23 mouse cellular contexts compared by ENCODE assay signal in the genomic region with DNA sequence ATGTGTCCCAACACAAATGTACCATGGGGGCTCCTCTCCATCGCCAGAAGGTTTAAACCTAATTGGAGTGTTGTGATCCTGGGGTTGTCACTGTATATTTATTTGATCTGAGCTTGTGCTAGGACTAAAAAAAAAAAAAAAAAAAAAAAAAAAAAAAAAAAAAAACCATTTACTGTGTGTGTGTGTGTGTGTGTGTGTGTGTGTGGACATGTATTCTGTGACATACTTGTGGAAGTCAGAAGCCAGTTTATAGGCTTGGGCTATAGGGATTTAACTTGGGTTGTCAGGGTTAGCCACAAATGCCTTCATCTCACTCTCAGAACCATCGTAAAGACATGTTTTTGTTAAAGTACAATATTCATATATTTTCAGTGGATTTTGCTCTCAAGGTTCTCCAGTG. TPM values are rescaled to one million over a fixed set of nuclear protein-coding genes. Genes with fewer than 3 reads are reported as not detected.
DNase-seq lines count a peak whose midpoint lies in the region; ATAC-seq and TF ChIP-seq lines count a peak whose summit lies in the region.
"Had no signal": no experiment of that assay in that cellular context is flagged by ENCODE, and none has a peak within 500 bp of the region (broad histone marks: within the 10 kb centered on the region; RNA-seq: fewer than 3 reads in every experiment).

No protein-coding gene starts in this region.

- no peak for TF ChIP-seq CTCF in CH12.LX (conservative IDR thresholded peaks at IDR 0.05 in 1 of 2, IDR thresholded peaks at IDR 0.05 in 1 of 2; ENCODE audit: low read depth in 2 of 2, low read length in 2 of 2)
- TF ChIP-seq CTCF in MEL (IDR thresholded peaks at IDR 0.05 in 2 of 3, conservative IDR thresholded peaks at IDR 0.05 in 1 of 3; ENCODE audit: control insufficient read depth in 1 of 3, insufficient read depth in 1 of 3, low read depth in 2 of 3, low read length in 3 of 3, poor library complexity in 1 of 3, severe bottlenecking in 1 of 3) = no peak

- peaks cover 0 to 20% of the 10 kb centered on the region in 2 experiments for H3K36me3 ChIP-seq in CH12.LX (replicated peaks in 1 of 2; ENCODE audit: control insufficient read depth in 1 of 2, insufficient read depth in 1 of 2, low read length in 1 of 2)
- H3K36me3 ChIP-seq in ES-E14 (ENCODE audit: control insufficient read depth, insufficient read depth, low read length, poor library complexity, severe bottlenecking) = no peaks in the 10 kb centered on the region; the same call in 1 of the 2 replicates
- peaks cover 0 to 8% of the 10 kb centered on the region in 2 experiments; a peak in 2 of 4 replicates for H3K36me3 ChIP-seq in MEL (ENCODE audit: control insufficient read depth in 1 of 2, insufficient read depth in 2 of 2, low read length in 2 of 2)
- H3K36me3 ChIP-seq: G1E had no signal

- H3K27me3 ChIP-seq in CH12.LX (replicated peaks) (no peaks in the 10 kb centered on the region), MEL (ENCODE audit: control insufficient read depth in 1 of 2, insufficient read depth in 2 of 2, low read length in 2 of 2) (no peaks in the 10 kb centered on the region)

- no peaks in the 10 kb centered on the region for H3K9me3 ChIP-seq in CH12.LX (replicated peaks; ENCODE audit: low read length)
- no peaks in the 10 kb centered on the region for H3K9me3 ChIP-seq in ES-E14 (ENCODE audit: control insufficient read depth, insufficient read depth, low read depth, low read length)
- H3K9me3 ChIP-seq in MEL (replicated peaks; ENCODE audit: insufficient read depth, low read length) = no peaks in the 10 kb centered on the region
- H3K9me3 ChIP-seq: G1E had no signal

- H3K4me2 ChIP-seq in CH12.LX (ENCODE audit: insufficient read depth, low read depth, poor library complexity, severe bottlenecking) = no peak overlapping the region

- TF ChIP-seq POLR2A in CH12.LX (IDR thresholded peaks at IDR 0.05; ENCODE audit: low read depth, low read length) (no peak), MEL (IDR thresholded peaks at IDR 0.05; ENCODE audit: control insufficient read depth in 1 of 2, insufficient read depth in 1 of 2, low read depth in 1 of 2, low read length in 2 of 2, poor library complexity in 1 of 2) (no peak)

- H3K9ac ChIP-seq in CH12.LX (ENCODE audit: insufficient read depth, low read depth) (no peak overlapping the region), ES-E14 (ENCODE audit: insufficient read depth, low read depth, low read length, poor library complexity, severe bottlenecking) (no peak overlapping the region), MEL (ENCODE audit: control insufficient read depth, low read depth, low read length, poor library complexity, severe bottlenecking) (no peak overlapping the region)

- H3K4me3 ChIP-seq in CH12.LX (replicated peaks in 1 of 3; ENCODE audit: low read depth in 2 of 3, low read length in 2 of 3, poor library complexity in 1 of 3) (no peak overlapping the region), ES-E14 (ENCODE audit: insufficient read depth in 1 of 2, low read depth in 1 of 2, low read length in 2 of 2, poor library complexity in 1 of 2, severe bottlenecking in 1 of 2) (no peak overlapping the region), MEL (ENCODE audit: control insufficient read depth in 1 of 2, insufficient read depth in 1 of 2, low read depth in 2 of 2, low read length in 2 of 2) (no peak overlapping the region)

- TF ChIP-seq RAD21 in CH12.LX (IDR thresholded peaks at IDR 0.05; ENCODE audit: low read depth, low read length) = no peak
- TF ChIP-seq RAD21 in MEL (IDR thresholded peaks at IDR 0.05; ENCODE audit: low read depth, low read length) = no peak

- H3K4me1 ChIP-seq in CH12.LX (ENCODE audit: control insufficient read depth in 1 of 2, insufficient read depth in 2 of 2) (peaks cover 5 to 12% of the 10 kb centered on the region in 2 experiments; a peak in 3 of 4 replicates), ES-E14 (ENCODE audit: control insufficient read depth in 2 of 2, insufficient read depth in 2 of 2, low read length in 2 of 2, poor library complexity in 1 of 2) (no peaks in the 10 kb centered on the region), MEL (ENCODE audit: control insufficient read depth in 1 of 2, insufficient read depth in 2 of 2, low read length in 2 of 2) (peaks cover 0 to 10% of the 10 kb centered on the region in 2 experiments; a peak in 3 of 4 replicates)

- no peak for DNase-seq in CH12.LX (ENCODE audit: extremely low read depth)
- DNase-seq in ES-E14 (ENCODE audit: low read depth, low spot score) = no peak
- DNase-seq in MEL (ENCODE audit: low read depth, low spot score) = no peak
- DNase-seq in urinary bladder, postnatal 10 days (ENCODE audit: low spot score) = no peak
- DNase-seq: adrenal gland, adult 2 months; adrenal gland, adult 8-10 months; adrenal gland, postnatal 10 days; adrenal gland, postnatal 14 days; adrenal gland, postnatal 25 days; adrenal gland, postnatal 36 days; B cell, adult 2 months; cerebellum, adult 11 months; cerebellum, adult 11-12 months; cerebellum, adult 18-20 months; cerebellum, adult 2 months; cerebellum, adult 8-10 months; cerebellum, adult 9-10 months; cerebellum, adult 9-11 months had no signal

- no peak for ATAC-seq in granulocyte monocyte progenitor cell, adult 5-6 weeks (replicated peaks; ENCODE audit: poor library complexity, severe bottlenecking)
- no peak for ATAC-seq in activated CD4-positive, CD25-positive, alpha-beta regulatory T cell, adult 4 months
- ATAC-seq: CD4-positive, CD25-positive, alpha-beta regulatory T cell, adult 4 months; Patski had no signal

- H3K79me2 ChIP-seq in CH12.LX (replicated peaks; ENCODE audit: control insufficient read depth, extremely low read depth, insufficient read depth, poor library complexity, severe bottlenecking) (no peaks in the 10 kb centered on the region; the same call in 1 of the 2 replicates), MEL (ENCODE audit: control insufficient read depth, insufficient read depth, low read length, poor library complexity) (peaks cover 9% of the 10 kb centered on the region)

- dilution Hi-C loops in CH12.LX (cut with MboI; ENCODE audit: extremely low pct_ligation_motif_present, extremely low pct_unique_long_range_greater_than_20kb, low sequenced_read_pairs) = loop anchor here (25.0 kb wide), 1 partner anchor 257 kb away; no protein-coding TSS in a partner anchor

- in situ Hi-C loops in CH12.LX (cut with MboI; ENCODE audit: low pct_ligation_motif_present, low pct_unique_long_range_greater_than_20kb, low sequenced_read_pairs) = no loop called here
- in situ Hi-C loops in ES-E14 (cut with MboI; ENCODE audit: low sequenced_read_pairs in 2 of 2, unreplicated experiment in 2 of 2) = no loop called here

- no peak overlapping the region for H3K27ac ChIP-seq in CH12.LX (ENCODE audit: insufficient read depth, low read depth)
- no peak overlapping the region for H3K27ac ChIP-seq in ES-E14 (ENCODE audit: insufficient read depth, low read depth, low read length, poor library complexity, severe bottlenecking)
- H3K27ac ChIP-seq in MEL (ENCODE audit: control insufficient read depth, low read depth, low read length) = no peak overlapping the region

- TF ChIP-seq EP300 in CH12.LX (IDR thresholded peaks at IDR 0.05; ENCODE audit: low read length) (no peak), MEL (IDR thresholded peaks at IDR 0.05; ENCODE audit: low read depth in 1 of 2, low read length in 2 of 2) (no peak)

TF ChIP-seq in CH12.LX, 34 proteins besides CTCF, POLR2A, EP300 and RAD21 (continues in another document):
- TF ChIP-seq ZNF384 (IDR thresholded peaks at IDR 0.05; ENCODE audit: low read depth, low read length) = peak; percentile 60
- TF ChIP-seq USF1 (IDR thresholded peaks at IDR 0.05; ENCODE audit: low read depth, low read length) = no peak

TF ChIP-seq in ES-E14, 5 proteins besides CTCF, POLR2A, EP300 and RAD21 (continues in another document):
- peak; percentile 65; the same call in 1 of the 2 replicates for TF ChIP-seq ZNF384 (IDR thresholded peaks at IDR 0.05; ENCODE audit: low read depth, low read length)

TF ChIP-seq in MEL, 35 proteins besides CTCF, POLR2A, EP300 and RAD21:
- TF ChIP-seq ZNF384 (IDR thresholded peaks at IDR 0.05; ENCODE audit: low read depth, low read length) = peak; percentile 68
- TF ChIP-seq SMC3 (IDR thresholded peaks at IDR 0.05; ENCODE audit: low read depth, low read length) = no peak

RNA-seq across cellular contexts. Expression of gene Rab29, which starts 2.5 kb away (rescaled TPM):
- total RNA-seq in CH12.LX (2012; rRNA removed) (10.8 and 11.5 TPM in 2 replicates), CH12.LX (2014; rRNA removed) (16.4 and 17.8 TPM in 2 replicates), ES-E14 (2012; rRNA removed) (4.7 and 9.7 TPM in 2 replicates), MEL (2012; rRNA removed) (22.1 and 23.5 TPM in 2 replicates)
- polyA plus RNA-seq in CH12.LX (2012; ENCODE audit: insufficient read length, low read depth) (14.8 and 15.6 TPM in 2 replicates), MEL (2012; ENCODE audit: insufficient read depth in 1 of 2, insufficient read length in 2 of 2, low read depth in 1 of 2, low replicate concordance in 2 of 2, missing spikeins in 1 of 2) (10 to 100 TPM in 1 of 2 experiments, not detected in 1; 26.3 TPM)
- 20.2 and 22.2 TPM in 2 replicates for total RNA-seq in granulocyte monocyte progenitor cell, adult 5-6 weeks (2014; fragmentation: Nextera tagmentation)
- total RNA-seq in granulocyte monocyte progenitor cell, adult 5-6 weeks (2017) = 22.9 and 26.2 TPM in 2 replicates
- 10 to 100 TPM; 45.6 to 48.2 TPM for polyA plus RNA-seq in activated CD4-positive, CD25-positive, alpha-beta regulatory T cell, adult 4 months (2017; shearing (Covaris generic))
- total RNA-seq: G1E had no signal
- polyA plus RNA-seq: G1E had no signal

RNA-seq across cellular contexts. Expression of gene Nucks1, which starts 40.8 kb away (rescaled TPM):
- total RNA-seq in CH12.LX (2012; rRNA removed) (87.4 and 99.4 TPM in 2 replicates), CH12.LX (2014; rRNA removed) (267 and 274 TPM in 2 replicates), ES-E14 (2012; rRNA removed) (207 and 219 TPM in 2 replicates), MEL (2012; rRNA removed) (113 and 121 TPM in 2 replicates)
- polyA plus RNA-seq in CH12.LX (2012; ENCODE audit: insufficient read length, low read depth) (96.9 and 99.6 TPM in 2 replicates), MEL (2012; ENCODE audit: insufficient read depth in 1 of 2, insufficient read length in 2 of 2, low read depth in 1 of 2, low replicate concordance in 2 of 2, missing spikeins in 1 of 2) (10 to 100 TPM; 53.7 to 84.0 TPM)
- total RNA-seq in granulocyte monocyte progenitor cell, adult 5-6 weeks (2014; fragmentation: Nextera tagmentation) = 147 and 170 TPM in 2 replicates
- total RNA-seq in granulocyte monocyte progenitor cell, adult 5-6 weeks (2017) = 341 and 364 TPM in 2 replicates
- 10 to 100 TPM; 41.6 to 44.3 TPM for polyA plus RNA-seq in activated CD4-positive, CD25-positive, alpha-beta regulatory T cell, adult 4 months (2017; shearing (Covaris generic))

RNA-seq across cellular contexts. Expression of gene Slc41a1, which starts 42.3 kb away (rescaled TPM):
- total RNA-seq in CH12.LX (2012; rRNA removed) = 8.8 and 10.4 TPM in 2 replicates
- total RNA-seq in CH12.LX (2014; rRNA removed) = 5.2 and 6.3 TPM in 2 replicates
- 9.4 and 10.7 TPM in 2 replicates for polyA plus RNA-seq in CH12.LX (2012; ENCODE audit: insufficient read length, low read depth)
- 17.3 and 21.8 TPM in 2 replicates for total RNA-seq in ES-E14 (2012; rRNA removed)
- 3.4 and 3.8 TPM in 2 replicates for total RNA-seq in MEL (2012; rRNA removed)
- polyA plus RNA-seq in MEL (2012; ENCODE audit: insufficient read depth in 1 of 2, insufficient read length in 2 of 2, low read depth in 1 of 2, low replicate concordance in 2 of 2, missing spikeins in 1 of 2) = 1 to 10 TPM in 1 of 2 experiments, not detected in 1; 8.3 TPM
- total RNA-seq in granulocyte monocyte progenitor cell, adult 5-6 weeks (2014; fragmentation: Nextera tagmentation) = 8.0 and 11.0 TPM in 2 replicates
- 3.1 and 7.4 TPM in 2 replicates for total RNA-seq in granulocyte monocyte progenitor cell, adult 5-6 weeks (2017)
- 10 to 100 TPM; 15.0 to 17.9 TPM for polyA plus RNA-seq in activated CD4-positive, CD25-positive, alpha-beta regulatory T cell, adult 4 months (2017; shearing (Covaris generic))

Comparison
In these comparisons a context has a peak if more than half of its experiments do, and no peak if none do; other contexts are left out.
1. Of the 35 proteins assayed by ChIP-seq in both MEL and CH12.LX: peak only in MEL: none; only in CH12.LX: none; in both: ZNF384; in neither: 34.